Mouse (Mus musculus): ENCODE measurements at regions not wholly inside any gene's neighbourhood (a gene's known extent, or its start where the extent isn't known, plus 50 kb on each side); places are given as distances from the start of the nearest gene placed in this dataset. TPM values are rescaled to one million over a fixed set of nuclear protein-coding genes. Genes with fewer than 3 reads are reported as not detected.

DNA sequence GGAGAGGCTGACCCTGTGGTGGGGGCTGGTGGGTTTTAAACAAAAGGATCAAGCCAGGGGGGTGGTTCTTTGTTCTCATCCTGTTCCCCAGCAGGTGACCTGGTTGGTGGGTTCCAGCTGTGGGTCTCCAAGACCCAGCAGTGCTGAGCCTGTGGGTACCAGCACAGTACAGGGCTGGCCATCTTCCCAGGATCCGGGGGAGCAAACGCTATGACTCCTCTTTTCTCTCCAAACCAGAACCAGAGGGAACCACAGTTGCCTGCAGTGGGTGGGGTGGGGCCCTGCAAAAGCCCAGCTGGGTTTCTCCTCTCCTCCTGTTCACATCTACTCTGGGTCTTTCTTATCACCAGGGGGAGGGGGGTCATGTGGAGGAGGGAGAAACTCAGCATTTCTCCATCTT, 90.5 kb upstream of the Zfp507 start:
- no peak for TF ChIP-seq CTCF (IDR thresholded peaks at IDR 0.05)
- no peak for DNase-seq
- no peak overlapping the region for H3K27ac ChIP-seq
- intact Hi-C loops (cut with DNase I), result no loop called here
- no peak overlapping the region for H3K4me3 ChIP-seq

DNA sequence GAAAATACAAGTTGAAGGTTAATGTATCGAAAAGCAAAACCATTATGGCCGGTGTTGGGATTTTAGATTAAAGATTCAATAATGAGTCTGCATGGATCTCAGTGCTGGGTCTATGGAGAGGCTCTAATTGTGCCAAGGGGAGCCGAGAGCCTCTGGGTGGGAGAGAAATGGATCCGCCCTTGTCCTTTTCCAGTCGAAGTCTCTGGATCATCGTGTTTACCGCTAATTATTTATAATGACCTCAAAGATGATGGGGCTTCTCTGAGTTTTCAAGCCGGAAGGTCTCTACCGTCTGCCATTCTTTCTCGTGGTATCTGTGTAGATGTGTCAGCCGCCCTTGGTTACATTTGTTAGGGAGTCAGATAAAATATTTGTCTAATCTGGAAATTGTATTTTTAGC, 83.2 kb upstream of the Zfp507 start:
- TF ChIP-seq CTCF (IDR thresholded peaks at IDR 0.05), result no peak
- no peak for DNase-seq
- no peak overlapping the region for H3K4me3 ChIP-seq
- intact Hi-C loops (cut with DNase I), result no loop called here
- no peak overlapping the region for H3K27ac ChIP-seq

DNA sequence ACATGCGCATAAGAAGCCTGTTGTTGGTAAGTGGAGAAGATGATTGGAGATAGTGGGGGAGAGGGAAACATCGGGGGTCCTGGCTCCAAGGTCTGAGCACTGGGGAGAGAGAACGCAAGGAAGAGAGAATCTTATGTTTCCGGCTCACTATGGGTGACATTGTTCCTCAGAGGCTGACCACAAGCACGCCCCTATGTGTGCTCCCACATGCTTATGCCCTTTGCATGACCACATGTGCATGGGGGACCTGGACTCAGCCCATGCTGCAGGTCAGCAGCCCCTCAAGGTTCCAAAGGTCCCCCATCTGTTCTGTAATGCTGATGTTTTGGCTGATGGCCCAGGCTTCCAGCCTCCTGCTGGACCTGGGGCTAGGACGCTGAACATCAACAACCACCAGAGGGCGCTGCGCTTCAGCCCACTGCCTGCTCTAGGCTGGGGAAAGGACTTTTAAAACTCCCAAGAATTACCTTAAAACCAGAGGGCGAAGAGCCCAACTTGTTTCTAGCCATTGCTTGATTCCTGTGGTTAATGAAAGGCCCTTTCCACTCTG, 77.0 kb upstream of the Zfp507 start:
- H3K27ac ChIP-seq, result no peak overlapping the region
- intact Hi-C loops (cut with DNase I), result loop anchor here (5.0 kb wide), 1 partner anchor 1467 kb away; no protein-coding TSS in a partner anchor
- no peak overlapping the region for H3K4me3 ChIP-seq
- peak; percentile 83 for DNase-seq
- TF ChIP-seq CTCF (IDR thresholded peaks at IDR 0.05), result peak; percentile 93

DNA sequence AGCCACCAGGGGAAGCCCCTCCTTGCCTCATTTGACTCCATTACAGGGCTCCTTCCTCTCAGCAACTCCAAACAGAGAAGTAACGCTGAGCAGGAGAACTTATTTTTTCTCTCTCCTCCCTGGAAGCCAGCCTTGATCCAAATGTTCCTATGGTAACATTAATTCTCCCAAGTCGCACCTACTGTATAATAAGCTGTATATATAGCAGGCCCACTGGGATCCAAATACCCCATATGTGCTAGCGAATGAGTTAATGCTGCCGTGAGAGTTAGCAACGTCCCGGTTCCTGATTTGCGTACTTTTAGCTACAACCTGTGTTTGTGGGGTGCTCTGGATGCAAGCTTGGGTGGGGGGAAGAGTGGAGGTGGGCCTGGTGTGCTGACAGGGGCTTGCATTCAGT, 75.4 kb upstream of the Zfp507 start:
- DNase-seq, result no peak
- intact Hi-C loops (cut with DNase I), result no loop called here
- H3K4me3 ChIP-seq, result no peak overlapping the region
- no peak for TF ChIP-seq CTCF (IDR thresholded peaks at IDR 0.05)
- H3K27ac ChIP-seq, result no peak overlapping the region

DNA sequence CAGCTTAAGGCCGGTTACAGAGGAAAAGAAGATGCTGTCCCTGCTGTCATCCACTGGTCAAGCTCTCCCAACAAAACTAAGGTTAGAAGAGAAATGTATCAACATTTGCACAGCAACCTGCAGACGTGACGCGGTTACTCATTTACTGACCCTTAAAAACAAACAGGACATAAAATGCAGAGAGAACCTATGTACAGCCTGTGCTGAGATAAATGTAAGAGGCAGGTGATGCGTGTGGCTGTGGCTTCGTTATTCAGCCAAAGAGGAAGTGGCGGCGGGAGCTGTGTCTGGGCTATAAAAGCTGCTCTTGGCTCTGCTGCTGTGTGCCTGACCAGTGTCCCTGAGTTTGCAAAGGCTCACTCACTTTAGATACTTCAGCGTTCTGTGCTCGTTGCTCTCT, 58.2 kb upstream of the Zfp507 start:
- H3K4me3 ChIP-seq, result no peak overlapping the region
- DNase-seq, result no peak
- intact Hi-C loops (cut with DNase I), result no loop called here
- no peak overlapping the region for H3K27ac ChIP-seq
- TF ChIP-seq CTCF (IDR thresholded peaks at IDR 0.05), result no peak

DNA sequence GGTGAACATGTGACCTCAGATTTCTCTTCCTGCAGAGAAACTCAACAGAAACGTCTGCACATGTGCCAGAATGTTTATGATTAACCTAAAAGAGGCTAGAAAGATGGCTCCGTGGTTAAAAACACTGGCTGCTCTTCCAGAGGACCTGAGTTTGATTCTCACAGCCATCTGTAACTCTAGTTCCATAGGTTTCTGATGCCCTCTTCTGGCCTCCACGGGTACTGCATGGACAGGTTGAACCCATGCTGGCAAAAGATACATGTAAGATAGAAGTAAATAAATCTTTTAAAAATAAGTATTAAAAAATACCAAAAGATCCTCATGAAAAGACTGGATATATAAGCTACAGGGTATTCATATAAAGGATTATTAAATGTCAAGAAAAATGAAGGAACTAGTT, 56.8 kb upstream of the Zfp507 start:
- intact Hi-C loops (cut with DNase I), result loop anchor here (5.0 to 10.0 kb wide), 3 partner anchors 72 to 205 kb away; no protein-coding TSS in a partner anchor
- Histone ChIP-seq H3K4me3 (no peak overlapping the region), H3K27ac (no peak overlapping the region)
- TF ChIP-seq CTCF (IDR thresholded peaks at IDR 0.05), result peak; percentile 76
- peak; percentile 60 for DNase-seq

DNA sequence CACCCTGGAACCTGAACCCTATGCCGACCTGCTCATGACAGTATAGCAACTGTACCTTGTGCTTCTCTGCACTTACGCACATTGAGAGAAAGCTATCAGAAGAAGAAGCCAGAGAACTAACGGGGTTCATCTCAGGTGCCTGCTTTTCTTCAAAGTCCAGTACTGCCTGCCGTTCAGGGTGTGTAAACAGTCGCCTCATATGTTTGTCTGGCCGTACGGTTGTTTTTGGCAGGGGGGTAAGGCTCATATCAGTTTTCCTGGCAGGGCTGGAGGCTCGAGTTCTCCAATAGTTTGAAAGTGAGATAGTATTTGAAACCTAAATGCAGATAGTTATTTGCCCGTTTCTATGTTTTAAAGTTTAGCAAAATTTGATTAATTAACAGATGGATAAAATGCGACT, 54.9 kb upstream of the Zfp507 start:
- peak; percentile 28 for DNase-seq
- intact Hi-C loops (cut with DNase I), result loop anchor here (5.0 to 10.0 kb wide), 3 partner anchors 70 to 203 kb away; no protein-coding TSS in a partner anchor
- peak overlapping the region; percentile 56 for H3K27ac ChIP-seq
- TF ChIP-seq CTCF (IDR thresholded peaks at IDR 0.05), result no peak
- H3K4me3 ChIP-seq, result no peak overlapping the region

Small RNA genes lying in the stretch of these regions (microRNA-seq; reads per million reads assigned to microRNA genes)
- not detected for gene Gm23292

All from gastrocnemius, adult 2 months (tissue).